Mouse (Mus musculus) E14TG2a.4 (cell line): ENCODE results near the gene Cfap77.

Experiments
- CTCF ChIP-seq: conservative IDR thresholded peaks from 2 replicates; pipeline ENCODE4 v1.5.1; 2014; ENCODE audit warnings: low read length
- NANOG ChIP-seq: IDR thresholded peaks from 2 replicates; pipeline ENCODE4 v1.6.1; 2014; ENCODE audit warnings: borderline replicate concordance, low read length, mixed read lengths
- POU5F1 ChIP-seq: IDR thresholded peaks from 2 replicates; pipeline ENCODE4 v1.6.1; 2014; ENCODE audit warnings: low read length, borderline replicate concordance

GRCm38 (mm10) chr2:28952981-28953380, 101.9 kb downstream of the Cfap77 start:
- TF ChIP-seq CTCF (no peak), POU5F1 (no peak), NANOG (no peak)
